Mouse (Mus musculus) lung, postnatal 4 days (tissue): ENCODE results near the gene Zfp422.

Experiments
- DNase-seq, 2 experiments: peaks; one replicate each; pipeline ENCODE4 v3.0.0; 2021

Gene Zfp422

GRCm38 (mm10) chr6:116628539-116629171 is at the start of gene Zfp422:
Gene Zfp422 (minus strand): TSS chr6:116628999.
- peak; percentile 79 to 87 for DNase-seq

GRCm38 (mm10) chr6:116677321-116677720 is 48.5 kb upstream of the Zfp422 start:
- peak in 1 of 2 experiments; percentile 21 for DNase-seq

- peak; percentile 38 to 40 for DNase-seq
Observed at GRCm38 (mm10) chr6:116676355-116676913, 47.6 kb upstream of the Zfp422 start.

DNA sequence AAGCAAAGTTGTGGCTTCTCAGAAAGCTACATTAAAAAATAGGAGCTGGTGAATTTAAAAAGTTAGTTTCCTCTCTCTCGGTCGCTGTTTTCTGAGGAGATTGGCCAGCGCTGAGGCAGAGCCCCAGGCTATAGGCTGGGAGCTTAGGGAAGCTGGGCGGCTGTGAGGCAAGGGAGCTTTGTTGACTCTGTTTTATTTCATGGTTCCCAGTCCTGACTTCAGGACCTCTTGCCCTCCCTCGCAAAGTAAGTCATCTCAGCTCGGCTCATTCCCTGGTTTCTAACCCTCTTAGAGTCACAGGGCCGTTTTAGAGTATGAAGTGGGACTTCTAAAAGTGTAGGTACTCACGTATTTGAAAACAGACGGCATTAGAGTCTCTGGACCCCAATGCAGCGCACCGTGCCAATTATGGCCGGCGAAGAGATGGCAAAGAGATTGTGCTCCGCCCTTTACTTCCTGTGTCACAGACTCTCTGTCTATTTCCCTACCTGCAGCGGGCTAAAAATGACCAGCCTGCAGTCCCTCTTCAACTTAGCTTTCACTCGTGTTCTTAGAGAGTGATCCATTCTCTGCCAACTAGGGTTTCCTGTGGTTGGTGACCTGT is 45.6 kb upstream of the Zfp422 start:
- DNase-seq, result peak in 1 of 2 experiments; percentile 23

DNA sequence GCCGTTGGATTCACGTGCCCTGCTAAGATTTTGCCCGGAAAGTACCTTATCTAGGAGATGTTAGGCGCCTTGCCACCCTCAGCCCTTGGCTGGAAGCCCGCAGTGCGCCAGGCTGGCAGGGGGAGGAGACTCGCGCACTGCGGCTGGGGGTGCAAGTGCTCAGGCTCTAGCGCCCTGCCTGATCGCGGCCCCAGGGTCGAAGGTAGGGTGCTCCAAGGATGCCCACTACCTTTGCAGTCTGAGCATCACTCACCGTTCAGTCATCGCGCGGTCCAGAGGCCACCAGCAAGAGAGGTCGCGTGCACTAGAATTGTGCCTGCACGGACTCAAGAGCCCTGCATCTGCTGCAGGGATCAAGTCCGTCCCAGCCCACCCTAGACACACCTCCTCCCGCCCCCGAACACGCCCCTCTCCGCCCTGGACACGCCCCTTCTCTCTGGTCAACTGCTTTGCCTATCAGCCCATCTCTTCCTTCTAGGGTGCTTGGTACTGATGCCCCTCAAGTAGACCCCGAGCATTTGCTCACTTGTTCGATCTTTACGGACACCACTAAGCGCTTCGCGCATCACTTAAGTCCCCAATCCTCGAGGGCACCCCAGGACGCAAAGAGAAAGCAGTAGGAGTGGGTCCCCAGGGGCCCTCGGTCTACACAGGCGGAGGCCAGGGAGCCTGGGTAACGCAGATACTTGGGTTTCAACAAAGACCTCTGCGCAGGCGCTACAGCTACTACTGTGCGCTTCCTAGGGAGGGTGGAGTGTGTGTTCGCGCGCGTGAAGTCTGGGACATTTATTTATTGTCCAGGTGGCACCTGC is 44.9 kb upstream of the Zfp422 start, which contains the start of gene Rassf4:
TSS of gene Rassf4 (minus strand) at position 482 of the 812 bp plus-strand sequence.
- peak; percentile 87 to 92 for DNase-seq

DNA sequence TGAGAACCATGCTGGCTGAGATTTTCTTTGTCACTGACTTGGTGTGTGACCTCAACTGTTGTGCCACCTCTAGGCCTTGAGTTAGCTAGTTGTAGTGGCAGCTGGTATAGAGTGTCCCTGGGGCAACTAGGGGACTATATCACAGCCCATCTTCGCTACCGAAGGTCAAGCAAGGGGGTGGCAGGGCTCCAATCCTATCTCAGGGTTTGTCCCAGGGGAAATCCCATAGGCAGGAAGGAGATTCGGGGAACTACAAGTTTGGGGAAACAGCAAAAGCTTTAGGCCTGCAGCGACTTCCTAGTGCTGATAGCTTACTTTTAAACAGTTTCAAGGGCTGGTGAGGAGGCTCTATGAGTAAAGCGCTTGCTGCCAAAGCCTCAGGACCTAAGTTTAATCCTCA is 43.5 kb upstream of the Zfp422 start:
- peak in 1 of 2 experiments; percentile 19 for DNase-seq

DNA sequence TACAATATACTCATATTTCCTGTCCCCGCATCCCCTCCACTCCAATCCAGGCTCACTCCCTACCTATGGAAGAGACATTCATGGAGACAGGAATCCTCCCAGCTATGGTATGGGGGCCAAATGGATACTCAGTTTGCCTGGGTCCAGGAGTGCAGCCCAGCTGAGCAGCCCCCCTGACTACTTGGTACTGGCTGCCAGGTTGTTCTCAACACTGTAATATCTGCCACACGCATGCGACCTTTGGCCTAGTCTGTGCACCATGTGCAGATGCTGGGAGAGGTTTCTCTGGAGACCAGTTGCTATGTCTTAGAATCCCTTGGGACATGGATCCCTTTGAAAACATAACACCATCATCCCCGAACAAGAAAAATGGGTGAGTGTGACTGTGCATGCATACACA is 43.0 kb upstream of the Zfp422 start:
- peak in 1 of 2 experiments; percentile 19 for DNase-seq

- DNase-seq, result peak in 1 of 2 experiments; percentile 59
Observed at GRCm38 (mm10) chr6:116671031-116671430, 42.2 kb upstream of the Zfp422 start.

- DNase-seq, result no peak
Observed at GRCm38 (mm10) chr6:116670144-116670543, 41.3 kb upstream of the Zfp422 start.

DNA sequence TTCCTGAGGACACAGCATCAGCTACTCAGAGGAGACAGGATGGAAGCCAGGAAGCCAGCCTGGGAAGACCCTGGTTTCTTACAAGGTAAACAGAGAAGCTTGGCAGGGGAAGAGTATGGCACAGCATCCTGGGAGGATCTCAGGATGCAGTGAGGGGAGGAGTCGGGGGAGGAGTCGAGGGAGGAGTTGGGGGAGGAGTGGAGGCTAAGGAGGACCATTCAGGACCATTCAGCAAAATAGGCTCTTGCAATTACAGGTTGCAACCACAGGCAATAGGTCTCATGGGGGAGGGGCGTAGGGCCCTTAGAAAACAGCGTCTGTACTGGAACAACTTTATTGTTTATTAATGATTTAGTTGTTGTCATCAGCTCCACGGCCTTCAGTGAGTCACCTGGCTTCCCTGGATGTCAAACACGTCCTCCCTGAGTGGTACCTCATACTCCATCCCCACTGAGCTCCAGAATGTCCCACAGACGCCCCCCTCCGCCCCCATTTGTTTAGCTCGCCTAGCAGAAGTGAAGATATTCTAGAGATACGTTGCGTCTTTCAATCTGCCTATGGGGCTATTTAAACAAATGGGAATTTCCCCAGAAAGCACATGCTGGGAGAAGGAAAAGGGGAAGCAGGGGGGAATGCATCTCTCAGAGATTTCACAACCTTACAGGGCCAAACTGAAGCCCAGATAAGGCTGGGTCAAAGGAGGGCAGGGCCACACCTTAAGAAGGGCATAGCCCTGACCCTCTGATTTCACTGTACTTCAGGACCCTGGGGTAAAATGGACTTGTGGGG is 40.1 kb upstream of the Zfp422 start:
- DNase-seq, result peak in 1 of 2 experiments; percentile 38

DNA sequence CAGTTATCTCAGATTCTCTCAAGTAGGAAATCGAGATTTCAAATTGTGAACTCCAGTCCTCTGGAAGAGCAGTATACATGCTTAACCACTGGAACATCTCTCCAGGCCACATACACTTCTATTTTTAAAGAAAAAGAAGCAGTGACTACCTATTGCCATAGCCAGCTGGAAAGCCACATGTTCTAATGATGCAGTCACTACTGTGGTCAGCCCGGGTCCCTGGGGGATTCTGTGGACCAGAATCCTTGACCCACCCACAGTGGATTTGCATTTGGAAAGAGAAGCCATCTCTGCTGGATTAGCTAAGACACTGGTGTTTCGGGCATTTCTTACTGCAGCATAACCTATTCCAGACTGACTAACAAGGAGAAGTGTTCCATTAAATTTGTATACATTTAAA is 38.6 kb upstream of the Zfp422 start:
- no peak for DNase-seq

GRCm38 (mm10) chr6:116666892-116667291 is 38.1 kb upstream of the Zfp422 start:
- no peak for DNase-seq

GRCm38 (mm10) chr6:116666085-116666750 is 37.4 kb upstream of the Zfp422 start:
- no peak for DNase-seq

DNA sequence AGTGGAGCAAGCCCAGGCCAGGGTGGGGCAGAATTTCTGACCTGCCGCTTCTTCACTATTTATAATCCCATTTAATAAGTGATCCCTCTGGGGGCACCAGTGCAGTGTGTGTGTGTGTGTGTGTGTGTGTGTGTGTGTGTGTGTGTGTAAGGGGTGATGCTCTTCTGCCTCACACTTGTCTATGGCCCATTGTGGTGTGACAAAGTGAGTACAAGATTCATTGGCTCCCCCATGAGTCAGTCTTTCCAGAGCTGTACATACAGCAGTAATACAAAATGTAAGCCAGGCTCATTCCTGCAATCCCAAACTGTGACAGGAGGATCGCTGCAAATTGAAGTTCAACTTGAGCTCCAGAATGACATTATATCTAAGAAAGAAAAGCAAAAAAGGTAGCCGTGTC is 36.0 kb upstream of the Zfp422 start:
- no peak for DNase-seq

DNA sequence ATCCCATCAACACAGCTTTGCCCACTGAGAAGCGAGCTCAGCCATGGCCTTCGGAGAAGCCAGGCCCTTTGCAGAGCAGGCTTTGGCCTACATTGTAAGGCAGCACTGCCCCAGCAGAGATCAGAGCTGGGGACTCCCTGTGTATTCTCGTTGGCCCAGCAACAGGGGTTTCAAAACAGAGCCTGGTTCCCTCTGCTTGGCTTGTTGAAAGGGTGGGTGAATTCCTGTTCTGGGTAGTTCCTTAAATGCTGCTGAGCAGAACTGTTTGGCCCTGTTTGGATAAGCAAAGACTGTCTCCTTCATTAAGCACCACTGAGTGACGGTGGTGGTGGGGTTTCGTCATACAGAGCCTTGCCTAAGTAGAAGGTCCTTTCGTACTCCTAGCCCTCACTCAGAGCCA is 35.2 kb upstream of the Zfp422 start:
- peak; percentile 39 to 54 for DNase-seq

- DNase-seq, result no peak
Observed at GRCm38 (mm10) chr6:116663364-116663763, 34.6 kb upstream of the Zfp422 start.

- DNase-seq, result peak in 1 of 2 experiments; percentile 60
Observed at GRCm38 (mm10) chr6:116653684-116654454, 25.1 kb upstream of the Zfp422 start.

- DNase-seq, result no peak
Observed at GRCm38 (mm10) chr6:116653191-116653590, 24.4 kb upstream of the Zfp422 start.

DNA sequence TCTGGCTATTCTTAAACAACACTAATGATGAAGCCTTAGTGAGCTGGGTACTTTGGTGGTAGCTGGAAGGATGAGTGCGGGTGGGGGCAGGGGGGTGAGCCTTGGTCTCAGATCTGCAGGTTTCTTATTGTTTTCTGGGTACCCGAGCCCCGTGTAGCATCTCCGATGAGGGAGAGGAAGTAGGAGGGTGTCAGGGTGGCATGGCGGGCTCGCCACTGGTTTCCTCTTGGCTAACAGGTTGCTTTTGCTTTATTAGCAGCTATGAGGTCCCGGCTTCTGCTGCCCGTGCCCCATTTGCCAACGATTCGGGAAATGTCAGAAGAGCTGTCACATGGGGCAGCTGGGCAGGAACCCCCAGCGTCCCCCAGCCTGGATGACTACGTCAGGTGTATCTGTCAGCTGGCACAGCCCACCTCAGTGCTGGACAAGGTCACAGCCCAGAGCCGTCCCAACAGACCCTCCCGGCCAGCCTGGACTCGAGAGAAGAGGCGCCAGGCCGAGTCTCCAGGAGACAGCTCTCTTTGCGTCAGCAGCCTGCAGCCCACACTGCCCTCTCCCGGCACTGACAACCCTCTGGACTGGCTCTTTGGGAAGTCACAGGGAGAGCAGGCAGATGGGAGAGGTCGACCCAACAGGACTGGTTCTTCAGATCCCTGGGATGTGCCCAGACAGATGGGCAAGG is 22.8 kb upstream of the Zfp422 start:
- peak; percentile 76 to 78 for DNase-seq

DNA sequence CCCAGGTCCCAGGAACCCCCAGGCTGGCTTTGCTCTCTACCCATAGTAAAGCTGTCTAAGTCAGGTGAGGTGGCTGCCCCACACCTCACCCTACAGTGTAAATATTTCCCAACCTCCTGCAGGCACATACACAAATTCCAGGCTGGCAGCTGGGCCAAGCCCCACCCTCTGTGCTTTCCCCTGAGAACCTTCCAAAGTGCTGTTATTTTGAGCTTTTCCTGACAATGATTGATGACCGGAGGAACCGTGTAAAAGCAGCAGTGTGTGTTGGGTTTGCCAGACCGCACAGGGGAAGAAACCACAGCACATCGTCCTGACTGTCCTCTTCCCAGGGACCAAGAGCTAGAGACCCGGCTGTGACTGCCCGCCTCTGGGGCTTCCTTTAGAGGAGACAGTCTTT is 21.6 kb upstream of the Zfp422 start, which contains the start of gene Depp1:
TSS of gene Depp1 (plus strand) at position 204 of the 400 bp plus-strand sequence.
- DNase-seq, result peak; percentile 75 to 86
